Mouse (Mus musculus): ENCODE measurements around the gene Syt2.
A peak's percentile ranks its signal among the peaks of the same experiment; 100 is the strongest.

Gene Syt2

DNA sequence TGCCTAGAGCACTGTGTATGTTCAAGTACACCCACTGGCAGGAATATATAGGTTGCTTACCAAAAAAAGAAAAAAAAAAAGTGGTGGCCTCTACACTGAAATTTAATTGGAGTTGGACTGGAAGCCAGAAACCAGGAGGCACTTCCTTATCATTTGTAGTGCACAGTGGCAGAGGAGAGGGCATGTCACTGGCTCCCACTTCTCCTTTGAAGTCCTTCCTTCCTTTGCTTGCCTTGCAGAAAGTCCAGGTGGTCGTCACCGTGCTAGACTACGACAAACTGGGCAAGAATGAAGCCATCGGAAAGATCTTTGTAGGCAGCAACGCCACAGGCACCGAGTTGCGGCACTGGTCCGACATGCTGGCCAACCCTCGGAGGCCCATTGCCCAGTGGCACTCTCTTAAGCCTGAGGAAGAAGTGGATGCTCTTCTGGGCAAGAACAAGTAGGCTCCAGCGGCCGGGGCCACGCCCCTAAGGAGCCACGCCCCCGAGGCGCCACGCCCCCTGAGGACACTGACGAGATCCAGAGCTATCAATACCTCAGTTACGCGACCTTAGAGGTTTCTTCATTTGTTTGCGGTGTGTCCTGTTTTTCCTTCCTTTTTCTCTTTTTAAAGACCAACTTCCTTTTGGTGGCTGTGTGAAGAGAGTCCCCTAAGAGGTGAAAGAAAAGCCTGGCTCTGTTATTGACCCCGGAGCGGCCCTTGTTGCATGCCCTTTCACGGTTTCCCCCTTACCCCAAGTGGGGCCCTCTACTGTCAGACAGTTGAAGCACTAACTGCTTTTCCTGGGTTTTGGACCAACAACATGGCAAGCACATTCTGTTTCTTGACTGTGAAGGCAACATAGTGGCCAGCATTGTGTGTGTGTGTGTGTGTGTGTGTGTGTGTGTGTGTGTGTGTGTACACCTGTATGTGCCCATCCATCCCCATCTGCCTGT, 101.0 kb downstream of the Syt2 start:
- DNase-seq: peak; percentile 4 to 37

GRCm38 (mm10) chr1:134749889-134750288, 103.4 kb downstream of the Syt2 start:
- DNase-seq: peak; percentile 91 to 92

DNA sequence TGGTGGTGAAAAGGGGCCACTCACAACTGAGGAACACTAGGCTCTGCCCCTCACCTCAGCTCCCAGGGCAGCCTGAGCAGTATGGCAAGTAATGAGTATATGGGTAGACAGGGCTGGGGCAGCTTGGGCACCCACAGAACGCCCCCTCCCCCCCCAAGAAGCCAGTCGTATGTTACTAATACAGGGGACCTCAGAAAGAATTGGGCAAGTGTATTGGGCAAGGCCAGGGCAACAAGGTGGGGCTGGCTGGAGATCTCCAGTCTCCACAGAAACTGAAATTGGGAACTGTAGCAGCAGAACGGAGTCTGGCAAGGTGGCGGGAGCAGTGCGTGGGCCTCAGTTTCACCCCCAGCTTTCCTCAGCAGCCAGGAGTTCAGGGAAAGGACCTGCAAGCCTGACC, 106.0 kb downstream of the Syt2 start:
- peak in 1 of 2 experiments; percentile 10 for DNase-seq

DNA sequence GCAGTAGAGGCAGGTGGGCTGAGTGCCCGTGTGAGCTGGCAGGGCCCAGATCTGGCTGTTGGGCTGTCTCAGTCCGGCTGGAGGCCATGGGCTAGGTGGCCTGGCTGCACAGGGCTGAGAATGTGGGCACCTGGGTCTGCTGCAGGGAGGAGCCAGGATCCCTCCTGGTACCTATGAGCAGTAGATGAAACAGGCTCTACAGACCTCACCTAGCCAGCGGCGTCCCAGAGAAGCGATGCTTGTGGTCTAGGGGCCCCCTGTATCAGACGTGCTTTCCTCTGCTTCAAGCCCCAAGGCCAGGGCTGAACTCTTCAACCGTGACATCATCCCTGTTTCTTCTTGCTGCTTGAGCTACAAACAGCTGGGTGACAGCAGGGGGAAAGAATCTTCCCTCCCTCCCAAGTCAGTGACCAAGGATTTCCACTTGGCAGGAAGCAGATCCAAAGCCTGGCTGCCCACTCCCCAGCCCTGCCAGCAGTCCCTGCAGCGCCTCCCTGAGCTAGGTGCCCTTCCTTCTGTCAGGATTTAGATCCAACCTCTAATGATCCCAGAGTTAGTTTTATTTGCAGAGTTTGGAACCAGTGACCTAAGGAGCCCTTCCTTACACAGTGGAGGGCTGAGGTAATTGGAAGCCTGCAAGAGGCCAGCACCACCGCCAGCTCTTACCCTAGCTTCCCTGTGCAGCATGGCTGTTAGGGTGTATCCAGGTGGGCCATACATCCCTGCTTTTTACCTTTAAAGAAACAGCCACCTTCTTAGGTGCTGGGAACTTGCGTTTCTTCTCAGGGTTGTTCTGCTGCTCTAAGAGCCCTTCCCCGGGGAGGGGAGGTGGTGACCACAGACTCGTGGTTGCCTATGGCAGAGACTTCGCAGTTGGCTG, 107.5 kb downstream of the Syt2 start:
- peak in 1 of 2 experiments; percentile 60 for DNase-seq

- no peak for DNase-seq
Measured at GRCm38 (mm10) chr1:134754818-134755217, 108.3 kb downstream of the Syt2 start.

- DNase-seq: no peak
Measured at GRCm38 (mm10) chr1:134755548-134756189, 109.2 kb downstream of the Syt2 start.

DNA sequence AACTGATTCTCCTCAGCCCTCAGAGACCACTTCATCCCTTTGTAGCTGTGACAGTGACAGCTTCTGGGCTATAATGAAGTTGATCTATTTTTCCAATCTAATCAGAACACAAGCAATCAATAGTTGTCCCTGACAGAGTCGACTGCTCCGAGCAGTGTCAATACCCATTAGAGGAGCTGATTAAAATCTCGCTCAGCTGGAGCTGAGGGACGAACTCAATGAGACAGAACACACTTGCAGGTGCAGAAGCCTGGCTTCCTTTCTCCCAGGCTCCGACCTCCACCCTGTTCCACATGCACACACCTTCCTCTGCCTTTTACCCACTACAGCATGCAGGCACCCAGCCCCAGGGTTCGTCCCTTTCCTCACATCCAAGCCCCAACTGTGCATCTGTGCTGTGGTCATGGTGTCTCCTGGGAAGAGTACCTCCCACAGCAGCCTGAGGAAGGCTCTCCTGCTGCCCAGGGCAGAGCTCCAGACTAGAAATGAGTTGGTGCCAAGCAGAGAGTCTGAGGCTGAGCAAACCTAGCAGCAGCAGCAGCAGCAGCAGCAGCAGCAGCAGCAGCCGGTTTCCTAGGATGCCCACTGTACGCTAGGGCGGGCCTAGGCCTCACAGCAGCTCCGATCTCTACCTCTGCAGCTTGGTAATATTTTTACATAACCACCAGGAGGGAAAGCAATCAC, 109.9 kb downstream of the Syt2 start:
- no peak for DNase-seq

DNA sequence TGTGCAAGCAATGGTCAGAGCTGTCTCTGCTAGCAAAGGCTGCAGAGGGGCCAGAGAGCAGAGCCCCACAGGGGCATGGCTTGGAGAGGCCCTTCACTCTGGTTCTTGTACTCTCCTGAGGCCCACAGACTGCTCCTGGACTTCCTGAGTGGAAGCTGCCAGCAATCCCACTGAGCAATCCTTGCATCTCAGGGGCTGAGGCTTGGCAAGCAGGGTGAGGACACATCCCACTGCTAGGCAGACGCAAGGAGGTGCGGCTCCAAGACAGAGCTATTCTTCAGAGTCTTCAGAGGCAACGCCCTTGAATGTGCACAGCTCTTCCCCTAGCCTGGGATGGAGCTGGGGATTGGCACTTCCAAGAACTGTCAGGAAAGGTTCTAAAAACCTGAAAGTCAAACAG, 110.8 kb downstream of the Syt2 start:
- no peak for DNase-seq

- no peak for DNase-seq
Measured at GRCm38 (mm10) chr1:134759133-134759532, 112.7 kb downstream of the Syt2 start.

DNA sequence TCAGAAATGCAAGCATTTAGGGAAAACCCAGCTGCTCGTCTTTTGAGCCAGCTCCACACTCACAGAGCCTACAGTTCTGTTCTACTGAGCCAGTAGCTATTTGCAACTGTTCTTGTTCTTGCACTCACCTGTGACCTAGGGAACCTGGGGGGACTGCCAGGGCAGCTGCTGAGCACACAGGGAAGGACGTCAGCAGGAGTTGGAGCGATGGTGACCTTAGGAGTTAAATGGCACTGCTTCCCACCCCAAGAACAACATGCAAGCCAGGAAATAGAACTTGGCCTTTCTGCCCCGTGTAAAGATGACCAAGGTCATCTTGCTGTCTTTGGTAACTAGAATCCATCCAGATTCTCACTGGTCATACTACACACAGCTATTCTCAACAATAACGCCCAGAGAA, 114.2 kb downstream of the Syt2 start:
- no peak for DNase-seq

GRCm38 (mm10) chr1:134761534-134761933, 115.1 kb downstream of the Syt2 start:
- DNase-seq: no peak

DNA sequence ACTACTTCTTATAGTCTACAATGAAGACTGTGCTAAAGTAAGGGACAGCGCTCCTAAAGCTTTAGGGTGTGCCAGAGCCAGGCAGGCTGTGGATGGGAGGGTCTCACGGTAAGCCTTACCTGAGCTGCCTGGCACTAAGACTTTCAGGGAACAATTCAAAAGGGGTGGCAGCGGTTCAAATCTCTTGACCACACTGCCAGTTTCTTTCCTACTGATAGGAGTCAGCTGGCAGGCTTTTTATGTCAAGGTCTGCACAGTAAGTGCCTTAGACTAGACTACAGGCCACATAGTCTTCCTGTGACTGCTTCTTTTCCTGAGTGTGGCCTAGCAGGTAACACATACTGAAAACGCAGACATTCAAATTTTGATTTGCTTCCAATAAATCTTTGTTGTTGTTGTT, 116.8 kb downstream of the Syt2 start:
- no peak for DNase-seq

- no peak for DNase-seq
Measured at GRCm38 (mm10) chr1:134763776-134764438, 117.4 kb downstream of the Syt2 start.

DNA sequence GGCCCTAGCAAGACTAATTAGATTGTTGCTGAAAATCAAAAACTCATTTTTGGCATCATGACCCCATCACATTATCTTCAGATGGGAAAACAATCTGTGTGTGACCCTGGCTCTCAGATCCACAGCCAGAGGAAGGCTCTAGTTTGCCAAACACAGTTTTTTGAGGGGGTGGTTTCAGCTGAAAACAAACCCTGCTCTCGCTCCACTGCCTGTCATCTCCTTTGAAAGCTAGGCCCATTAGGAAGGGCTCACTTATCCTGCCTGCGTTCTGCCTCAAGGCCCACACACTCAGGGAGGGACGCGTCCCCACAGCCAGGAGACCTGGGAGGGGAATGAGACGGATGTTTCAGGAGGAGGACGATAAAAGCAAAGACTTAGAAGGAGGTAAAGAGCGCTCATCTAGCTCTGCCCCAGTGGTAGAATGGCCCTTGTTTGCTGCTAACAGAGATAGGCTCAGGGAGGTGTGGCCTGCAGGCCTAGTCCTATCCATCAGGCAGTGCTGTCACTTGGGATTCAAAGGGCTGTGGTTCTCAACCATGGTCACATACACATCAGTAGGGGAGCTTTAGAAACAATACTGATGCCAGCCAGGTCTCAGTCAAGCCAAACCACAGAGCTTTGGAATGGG, 118.5 kb downstream of the Syt2 start:
- DNase-seq: no peak

DNA sequence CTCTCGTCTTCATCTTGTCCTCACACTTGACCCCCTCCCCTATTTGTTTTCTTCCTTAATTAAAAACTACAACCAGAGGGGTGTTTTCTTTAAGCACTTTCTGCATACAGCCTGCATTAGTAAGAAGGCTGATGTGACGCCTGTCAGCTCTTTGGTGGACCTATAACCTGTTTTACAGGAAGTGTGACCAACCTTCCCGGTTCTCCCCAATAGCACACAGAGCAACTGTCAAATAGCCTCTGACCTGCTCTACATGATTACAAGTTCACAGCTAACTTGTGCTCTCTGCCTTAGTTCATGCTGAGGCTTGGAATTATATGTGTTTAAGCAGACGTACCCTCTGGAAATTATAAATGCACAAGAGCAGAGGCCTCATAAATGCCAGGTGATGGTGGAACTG, 120.0 kb downstream of the Syt2 start:
- DNase-seq: no peak

- DNase-seq: no peak
Measured at GRCm38 (mm10) chr1:134770312-134770711, 123.8 kb downstream of the Syt2 start.

GRCm38 (mm10) chr1:134771353-134771752, 124.9 kb downstream of the Syt2 start:
- no peak for DNase-seq

DNA sequence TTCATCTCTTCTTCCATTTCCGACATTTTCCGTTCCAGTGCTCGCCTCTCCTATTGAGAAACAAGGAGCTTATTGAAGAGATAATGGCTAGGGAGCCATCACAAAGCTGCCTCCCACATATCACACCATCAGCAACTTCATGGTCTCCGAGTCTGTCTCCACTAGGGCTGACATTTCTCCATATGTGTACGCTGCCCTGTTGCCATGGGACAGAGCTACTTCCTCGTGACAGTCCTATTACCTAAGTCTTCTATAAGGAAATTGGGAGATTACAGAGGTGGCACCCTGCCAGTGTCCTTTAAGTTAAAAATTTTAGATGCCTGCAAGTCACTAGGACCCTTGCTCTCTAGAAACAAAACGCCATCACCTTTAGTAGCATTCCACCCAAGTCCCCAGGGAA, 125.5 kb downstream of the Syt2 start:
- DNase-seq: no peak

- no peak for DNase-seq
Measured at GRCm38 (mm10) chr1:134772821-134773220, 126.3 kb downstream of the Syt2 start.

DNA sequence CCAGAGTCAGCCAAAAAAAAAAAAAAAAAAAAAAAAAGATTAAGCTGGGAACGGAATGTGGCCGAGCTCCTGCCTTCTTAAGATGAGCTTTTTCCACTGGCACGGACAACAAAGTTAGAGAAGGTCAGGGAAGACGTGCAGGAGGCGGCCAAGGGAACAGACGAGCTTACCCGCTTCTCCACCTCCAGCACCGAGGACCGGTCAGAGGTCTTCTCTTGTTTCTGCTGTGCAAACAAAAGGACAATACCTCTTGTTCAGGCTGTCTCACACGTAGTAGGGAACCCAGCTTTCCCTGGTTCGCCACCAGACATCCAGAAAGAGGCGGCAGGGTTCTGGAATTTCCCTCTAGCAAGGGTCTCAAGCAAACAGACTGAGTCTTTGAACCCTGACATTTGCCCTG, 126.8 kb downstream of the Syt2 start:
- DNase-seq: no peak

GRCm38 (mm10) chr1:134774247-134774646, 127.8 kb downstream of the Syt2 start:
- no peak for DNase-seq

All from cerebellum, postnatal 14 days (tissue).